Mouse (Mus musculus): ENCODE measurements around the gene Lingo2. TPM values are rescaled to one million over a fixed set of nuclear protein-coding genes. Genes with fewer than 3 reads are reported as not detected.

Gene Lingo2
- polyA plus RNA-seq, 1 experiment from 2014 or later: 4.6 TPM

- H3K9me3 ChIP-seq (ENCODE audit: control insufficient read depth, low read length): no peaks in the 10 kb centered on the region
- H3K9ac ChIP-seq (ENCODE audit: low read depth, low read length): no peak overlapping the region
- DNase-seq (ENCODE audit: low spot score) (peak; percentile 3), ATAC-seq (ENCODE audit: low read depth) (no peak; the same call in 1 of the 2 replicates)
- no peak overlapping the region for H3K4me3 ChIP-seq (ENCODE audit: low read depth, low read length)
- no peak overlapping the region for H3K27ac ChIP-seq (replicated peaks; ENCODE audit: low read depth, low read length)
- no peaks in the 10 kb centered on the region for H3K27me3 ChIP-seq (replicated peaks; ENCODE audit: control insufficient read depth, insufficient read depth, low read length)
- H3K36me3 ChIP-seq (ENCODE audit: control insufficient read depth, insufficient read depth, low read length): no peaks in the 10 kb centered on the region
- H3K4me2 ChIP-seq (ENCODE audit: low read depth, low read length): no peak overlapping the region
- no peaks in the 10 kb centered on the region for H3K4me1 ChIP-seq (ENCODE audit: control insufficient read depth, insufficient read depth, low read length)
- 63% methylated on average over 1 of the region's 1 CpGs for WGBS
Measured at GRCm38 (mm10) chr4:35897769-35898564, 1053.6 kb downstream of the Lingo2 start.

DNA sequence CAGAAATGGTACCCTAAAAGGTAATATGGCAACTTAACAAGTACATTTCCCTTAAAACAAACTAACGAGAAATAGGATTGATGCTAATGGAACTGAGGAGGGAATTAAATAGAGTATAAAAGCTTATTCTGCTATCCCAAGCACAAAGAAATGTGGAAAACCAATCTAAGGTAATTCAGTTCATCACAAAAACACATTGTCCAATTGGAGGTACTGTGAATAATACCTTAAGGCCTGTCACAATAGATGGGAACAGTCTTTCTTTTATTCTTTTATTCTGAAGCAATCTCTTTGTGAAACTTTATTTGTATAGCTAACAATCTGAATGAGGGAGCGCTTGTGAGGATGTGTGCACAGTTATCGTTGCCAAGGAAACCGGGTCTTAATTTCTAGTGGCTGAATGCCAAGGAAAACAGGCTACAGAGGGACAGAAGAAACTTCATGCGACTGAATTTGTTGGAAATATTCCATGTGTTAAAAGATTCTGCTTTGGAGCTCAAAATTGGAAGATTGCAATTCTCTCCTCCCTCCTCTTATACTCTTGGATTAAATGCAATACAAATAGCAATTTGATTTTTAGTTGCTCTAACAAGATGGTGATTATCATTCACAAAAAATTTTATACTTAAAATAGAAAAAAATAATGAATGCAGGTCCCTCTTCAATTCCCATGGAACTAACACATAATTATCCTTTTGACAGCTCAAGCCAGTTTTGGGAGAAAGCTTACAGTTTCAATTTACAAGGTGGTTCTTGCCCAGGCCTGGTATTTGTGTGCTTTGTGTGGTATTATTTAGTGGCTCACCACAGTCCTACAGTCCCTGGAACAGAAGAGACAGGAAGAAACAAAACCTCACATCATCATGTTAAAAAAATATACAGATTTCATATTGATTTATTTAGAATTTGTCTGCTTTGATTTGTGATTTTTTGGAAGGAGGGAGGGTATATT lies 1065.7 kb downstream of the Lingo2 start:
- Histone ChIP-seq H3K4me2 (ENCODE audit: low read depth, low read length) (no peak overlapping the region), H3K9ac (ENCODE audit: low read depth, low read length) (no peak overlapping the region), H3K4me3 (ENCODE audit: low read depth, low read length) (no peak overlapping the region), H3K9me3 (ENCODE audit: control insufficient read depth, low read length) (no peaks in the 10 kb centered on the region), H3K4me1 (ENCODE audit: control insufficient read depth, insufficient read depth, low read length) (0 out of 2 replicates have a peak, but pooled peaks cover 3% of the 10 kb centered on the region), H3K36me3 (ENCODE audit: control insufficient read depth, insufficient read depth, low read length) (no peaks in the 10 kb centered on the region), H3K27me3 (replicated peaks; ENCODE audit: control insufficient read depth, insufficient read depth, low read length) (no peaks in the 10 kb centered on the region), H3K27ac (replicated peaks; ENCODE audit: low read depth, low read length) (no peak overlapping the region)
- ATAC-seq (ENCODE audit: low read depth) (peak; percentile 71; the same call in 1 of the 2 replicates), DNase-seq (ENCODE audit: low spot score) (peak; percentile 79)
- WGBS: 55% methylated on average over 5 of the region's 5 CpGs

GRCm38 (mm10) chr4:35884946-35885460 lies 1066.5 kb downstream of the Lingo2 start:
- 54% methylated on average over 3 of the region's 3 CpGs for WGBS
- no peaks in the 10 kb centered on the region for H3K27me3 ChIP-seq (replicated peaks; ENCODE audit: control insufficient read depth, insufficient read depth, low read length)
- 0 out of 2 replicates have a peak, but pooled peaks cover 3% of the 10 kb centered on the region for H3K4me1 ChIP-seq (ENCODE audit: control insufficient read depth, insufficient read depth, low read length)
- no peaks in the 10 kb centered on the region for H3K9me3 ChIP-seq (ENCODE audit: control insufficient read depth, low read length)
- H3K4me3 ChIP-seq (ENCODE audit: low read depth, low read length): no peak overlapping the region
- H3K27ac ChIP-seq (replicated peaks; ENCODE audit: low read depth, low read length): no peak overlapping the region
- H3K9ac ChIP-seq (ENCODE audit: low read depth, low read length): no peak overlapping the region
- H3K36me3 ChIP-seq (ENCODE audit: control insufficient read depth, insufficient read depth, low read length): no peaks in the 10 kb centered on the region
- DNase-seq (ENCODE audit: low spot score) (peak; percentile 84), ATAC-seq (ENCODE audit: low read depth) (no peak)
- no peak overlapping the region for H3K4me2 ChIP-seq (ENCODE audit: low read depth, low read length)

DNA sequence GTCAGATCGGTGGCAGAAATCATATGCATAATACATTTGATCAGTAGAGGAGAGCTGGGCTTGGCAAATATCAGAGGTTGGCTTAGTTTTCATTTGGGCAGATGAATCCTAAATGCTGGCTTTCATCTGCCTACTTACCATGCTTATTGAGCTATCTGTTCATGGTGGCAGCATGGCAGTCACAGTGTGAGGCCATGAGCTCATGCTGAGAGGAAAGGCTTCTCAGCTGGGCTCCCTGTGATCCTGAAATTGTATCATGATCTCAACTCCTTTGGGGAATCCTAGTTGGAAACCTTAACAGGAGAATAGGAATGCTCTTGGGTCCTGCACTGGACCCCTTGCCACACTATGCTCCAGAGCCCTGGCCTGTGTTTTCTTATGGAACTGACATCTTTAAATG lies 1105.0 kb downstream of the Lingo2 start:
- Histone ChIP-seq H3K4me1 (ENCODE audit: control insufficient read depth, insufficient read depth, low read length) (0 out of 2 replicates have a peak, but pooled peaks cover 5% of the 10 kb centered on the region), H3K27me3 (replicated peaks; ENCODE audit: control insufficient read depth, insufficient read depth, low read length) (no peaks in the 10 kb centered on the region), H3K4me3 (ENCODE audit: low read depth, low read length) (no peak overlapping the region), H3K9ac (ENCODE audit: low read depth, low read length) (no peak overlapping the region), H3K36me3 (ENCODE audit: control insufficient read depth, insufficient read depth, low read length) (no peaks in the 10 kb centered on the region), H3K4me2 (ENCODE audit: low read depth, low read length) (no peak overlapping the region), H3K9me3 (ENCODE audit: control insufficient read depth, low read length) (no peaks in the 10 kb centered on the region), H3K27ac (replicated peaks; ENCODE audit: low read depth, low read length) (no peak overlapping the region)
- peak; percentile 8 for DNase-seq (ENCODE audit: low spot score)
- 82% methylated on average over 1 of the region's 1 CpGs for WGBS
- ATAC-seq (ENCODE audit: low read depth): peak; percentile 26; the same call in 1 of the 2 replicates

GRCm38 (mm10) chr4:35845140-35845539 lies 1106.4 kb downstream of the Lingo2 start:
- Histone ChIP-seq H3K4me1 (ENCODE audit: control insufficient read depth, insufficient read depth, low read length) (0 out of 2 replicates have a peak, but pooled peaks cover 5% of the 10 kb centered on the region), H3K9ac (ENCODE audit: low read depth, low read length) (peak overlapping the region; percentile 31), H3K4me3 (ENCODE audit: low read depth, low read length) (peak overlapping the region; percentile 11; the same call in 1 of the 2 replicates), H3K4me2 (ENCODE audit: low read depth, low read length) (peak overlapping the region; percentile 39), H3K27ac (replicated peaks; ENCODE audit: low read depth, low read length) (peak overlapping the region; percentile 59), H3K27me3 (replicated peaks; ENCODE audit: control insufficient read depth, insufficient read depth, low read length) (no peaks in the 10 kb centered on the region), H3K36me3 (ENCODE audit: control insufficient read depth, insufficient read depth, low read length) (no peaks in the 10 kb centered on the region), H3K9me3 (ENCODE audit: control insufficient read depth, low read length) (no peaks in the 10 kb centered on the region)
- ATAC-seq (ENCODE audit: low read depth): peak; percentile 89
- DNase-seq (ENCODE audit: low spot score): peak; percentile 72
- WGBS: 28% methylated on average over 7 of the region's 7 CpGs

- H3K9ac ChIP-seq (ENCODE audit: low read depth, low read length): peak overlapping the region; percentile 31
- H3K4me2 ChIP-seq (ENCODE audit: low read depth, low read length): peak overlapping the region; percentile 39
- H3K27ac ChIP-seq (replicated peaks; ENCODE audit: low read depth, low read length): peak overlapping the region; percentile 59
- H3K36me3 ChIP-seq (ENCODE audit: control insufficient read depth, insufficient read depth, low read length): no peaks in the 10 kb centered on the region
- peak overlapping the region; percentile 11; the same call in 1 of the 2 replicates for H3K4me3 ChIP-seq (ENCODE audit: low read depth, low read length)
- no peaks in the 10 kb centered on the region for H3K27me3 ChIP-seq (replicated peaks; ENCODE audit: control insufficient read depth, insufficient read depth, low read length)
- peak; percentile 43 for DNase-seq (ENCODE audit: low spot score)
- 50% methylated on average over 6 of the region's 6 CpGs for WGBS
- H3K9me3 ChIP-seq (ENCODE audit: control insufficient read depth, low read length): no peaks in the 10 kb centered on the region
- ATAC-seq (ENCODE audit: low read depth): peak; percentile 56
- 0 out of 2 replicates have a peak, but pooled peaks cover 5% of the 10 kb centered on the region for H3K4me1 ChIP-seq (ENCODE audit: control insufficient read depth, insufficient read depth, low read length)
Measured at GRCm38 (mm10) chr4:35844518-35844917, 1107.0 kb downstream of the Lingo2 start.

- Histone ChIP-seq H3K4me3 (ENCODE audit: low read depth, low read length) (no peak overlapping the region), H3K27me3 (replicated peaks; ENCODE audit: control insufficient read depth, insufficient read depth, low read length) (no peaks in the 10 kb centered on the region), H3K27ac (replicated peaks; ENCODE audit: low read depth, low read length) (no peak overlapping the region), H3K36me3 (ENCODE audit: control insufficient read depth, insufficient read depth, low read length) (no peaks in the 10 kb centered on the region), H3K4me2 (ENCODE audit: low read depth, low read length) (no peak overlapping the region), H3K9ac (ENCODE audit: low read depth, low read length) (no peak overlapping the region), H3K9me3 (ENCODE audit: control insufficient read depth, low read length) (no peaks in the 10 kb centered on the region), H3K4me1 (ENCODE audit: control insufficient read depth, insufficient read depth, low read length) (no peaks in the 10 kb centered on the region)
- no peak for DNase-seq (ENCODE audit: low spot score)
- WGBS: 78% methylated on average over 7 of the region's 7 CpGs
- ATAC-seq (ENCODE audit: low read depth): no peak
Measured at GRCm38 (mm10) chr4:35823322-35823870, 1128.2 kb downstream of the Lingo2 start.

DNA sequence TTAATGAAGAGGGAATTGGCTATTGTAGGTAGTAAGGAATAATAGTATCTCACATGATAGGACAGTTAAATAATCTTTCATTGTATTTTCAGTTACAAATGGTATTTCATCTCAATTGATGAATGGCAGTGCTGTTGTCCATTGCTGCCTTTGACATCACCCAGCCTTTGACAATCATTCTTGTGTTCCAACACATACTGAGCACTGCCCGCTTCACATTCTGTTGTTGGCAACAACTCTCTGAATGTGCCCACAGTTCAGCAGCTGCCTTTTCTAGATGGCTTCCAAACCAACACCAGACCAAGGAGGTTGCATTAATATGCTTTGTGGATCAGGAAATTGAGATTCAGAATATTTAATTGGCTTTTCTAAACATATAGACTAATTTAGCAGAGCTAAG lies 1130.8 kb downstream of the Lingo2 start:
- Histone ChIP-seq H3K9ac (ENCODE audit: low read depth, low read length) (no peak overlapping the region), H3K4me1 (ENCODE audit: control insufficient read depth, insufficient read depth, low read length) (no peaks in the 10 kb centered on the region), H3K9me3 (ENCODE audit: control insufficient read depth, low read length) (no peaks in the 10 kb centered on the region), H3K27me3 (replicated peaks; ENCODE audit: control insufficient read depth, insufficient read depth, low read length) (no peaks in the 10 kb centered on the region), H3K36me3 (ENCODE audit: control insufficient read depth, insufficient read depth, low read length) (no peaks in the 10 kb centered on the region), H3K4me3 (ENCODE audit: low read depth, low read length) (no peak overlapping the region), H3K27ac (replicated peaks; ENCODE audit: low read depth, low read length) (no peak overlapping the region), H3K4me2 (ENCODE audit: low read depth, low read length) (no peak overlapping the region)
- no peak for DNase-seq (ENCODE audit: low spot score)
- ATAC-seq (ENCODE audit: low read depth): no peak
- 100% methylated on average over 1 of the region's 1 CpGs for WGBS
